Mouse (Mus musculus) liver, embryonic 14.5 days (tissue): ENCODE measurements at regions not wholly inside any gene's neighbourhood (a gene's known extent, or its start where the extent isn't known, plus 50 kb on each side); places are given as distances from the start of the nearest gene placed in this dataset.

Experiments
- CTCF ChIP-seq: IDR thresholded peaks from 2 replicates; pipeline ENCODE4 v1.5.1; 2016; ENCODE audit warnings: antibody characterized with exemption, low read depth, control low read depth
- EP300 ChIP-seq: IDR thresholded peaks from 2 replicates; pipeline ENCODE4 v1.6.1; 2016; ENCODE audit warnings: antibody characterized with exemption, low read depth

DNA sequence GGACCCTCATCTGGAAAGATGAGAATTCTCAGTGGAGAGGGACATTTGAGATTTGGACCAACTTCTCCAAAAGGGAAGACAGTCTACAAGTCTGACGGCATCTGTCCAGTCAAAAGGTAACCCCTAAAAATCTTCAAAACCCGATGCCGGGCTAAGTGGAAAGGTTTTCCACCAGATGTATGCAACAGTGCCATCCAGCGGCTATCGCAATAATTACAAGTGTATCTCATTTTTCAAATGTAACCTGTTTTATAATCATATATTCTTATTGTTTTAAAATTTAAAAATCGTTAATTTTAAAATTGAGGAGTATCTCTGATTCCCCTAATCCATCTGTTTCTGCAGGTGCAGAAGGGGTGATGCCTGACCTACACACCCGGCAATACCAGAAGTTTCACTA, 346.8 kb upstream of the Hnrnpa3 start:
- TF ChIP-seq CTCF: peak; percentile 42; the same call in 1 of the 2 replicates
- TF ChIP-seq EP300: no peak
